Mouse (Mus musculus) heart, embryonic 16.5 days (tissue): ENCODE data around the gene Nlrp6. TPM values are rescaled to one million over a fixed set of nuclear protein-coding genes. Genes with fewer than 3 reads are reported as not detected.
"Not testable (repeated sequence)": the region's sequence is repeated elsewhere in the genome, so short reads cannot be mapped to it uniquely, and the experiment has no call there.

Source experiments
- ATAC-seq: fragments of 200-750 bp; cut with Nextera tagmentation; replicated peaks from 2 replicates; pipeline ENCODE4 v1.8.0; 2017; ENCODE audit warnings: moderate number of reproducible peaks; ENCODE audit not compliant: insufficient read depth, low FRiP score; ENCODE audit errors: extremely low read depth
- H3K27ac ChIP-seq: fragments of 300-500 bp; sonication (generic); 2 replicates; pipeline ENCODE4 v1.5.1; 2014; ENCODE audit warnings: mild to moderate bottlenecking, low read length, control low read depth, moderate library complexity
- H3K27me3 ChIP-seq: fragments of 300-500 bp; sonication (generic); 2 replicates; pipeline ENCODE4 v1.6.1; 2014; ENCODE audit warnings: low read length, mixed read lengths; ENCODE audit not compliant: control insufficient read depth, insufficient read depth
- H3K36me3 ChIP-seq: fragments of 300-500 bp; sonication (generic); 2 replicates; pipeline ENCODE4 v1.6.1; 2014; ENCODE audit not compliant: control insufficient read depth, insufficient read depth
- H3K4me1 ChIP-seq: fragments of 300-500 bp; sonication (generic); 2 replicates; pipeline ENCODE4 v1.6.1; 2014; ENCODE audit warnings: low read length, mixed read lengths; ENCODE audit not compliant: control insufficient read depth, insufficient read depth
- H3K4me2 ChIP-seq: fragments of 300-500 bp; sonication (generic); 2 replicates; pipeline ENCODE4 v1.6.1; 2014; ENCODE audit warnings: low read depth, mild to moderate bottlenecking, control low read depth, low read length
- H3K4me3 ChIP-seq: fragments of 300-500 bp; sonication (generic); 2 replicates; pipeline ENCODE4 v1.5.1; 2014; ENCODE audit warnings: mild to moderate bottlenecking, control low read depth, low read length
- H3K9ac ChIP-seq: fragments of 300-500 bp; sonication (generic); 2 replicates; pipeline ENCODE4 v1.6.1; 2014; ENCODE audit warnings: low read length, control low read depth
- H3K9me3 ChIP-seq: fragments of 300-500 bp; sonication (generic); replicated peaks from 2 replicates; pipeline ENCODE4 v1.6.1; 2016; ENCODE audit warnings: low read length; ENCODE audit not compliant: control insufficient read depth
- WGBS: fragments of 180-500 bp; shearing (Covaris S2); extraction: QIAGEN DNeasy Blood & Tissue Kit; methylation state at CpG from one replicate; pipeline ENCODE4 v1.1.7; 2014; 5-methylcytosine and 5-hydroxymethylcytosine counted together
- polyA plus RNA-seq: library from polyadenylated mRNA; unstranded; fragments of >200 nt; fragmentation: Nextera tagmentation; extraction: Ambion mirVana; gene quantifications from 2 replicates; pipeline ENCODE4 v1.2.1, GENCODE M21; 2015

The Nlrp6 gene
- polyA plus RNA-seq, 1 experiment from 2014 or later, result 1.6 TPM

GRCm38 (mm10) chr7:140956556-140956869 lies 35.8 kb downstream of the Nlrp6 start:
- Histone ChIP-seq H3K4me3 (no peak overlapping the region), H3K9ac (no peak overlapping the region; the same call in 1 of the 2 replicates), H3K4me2 (peak overlapping the region; percentile 82), H3K36me3 (no peaks in the 10 kb centered on the region), H3K4me1 (peaks cover 20% of the 10 kb centered on the region), H3K27ac (peak overlapping the region; percentile 86), H3K27me3 (peaks cover 3% of the 10 kb centered on the region), H3K9me3 (no peaks in the 10 kb centered on the region)
- 40% methylated on average over 6 of the region's 6 CpGs for WGBS
- no peak for ATAC-seq

DNA sequence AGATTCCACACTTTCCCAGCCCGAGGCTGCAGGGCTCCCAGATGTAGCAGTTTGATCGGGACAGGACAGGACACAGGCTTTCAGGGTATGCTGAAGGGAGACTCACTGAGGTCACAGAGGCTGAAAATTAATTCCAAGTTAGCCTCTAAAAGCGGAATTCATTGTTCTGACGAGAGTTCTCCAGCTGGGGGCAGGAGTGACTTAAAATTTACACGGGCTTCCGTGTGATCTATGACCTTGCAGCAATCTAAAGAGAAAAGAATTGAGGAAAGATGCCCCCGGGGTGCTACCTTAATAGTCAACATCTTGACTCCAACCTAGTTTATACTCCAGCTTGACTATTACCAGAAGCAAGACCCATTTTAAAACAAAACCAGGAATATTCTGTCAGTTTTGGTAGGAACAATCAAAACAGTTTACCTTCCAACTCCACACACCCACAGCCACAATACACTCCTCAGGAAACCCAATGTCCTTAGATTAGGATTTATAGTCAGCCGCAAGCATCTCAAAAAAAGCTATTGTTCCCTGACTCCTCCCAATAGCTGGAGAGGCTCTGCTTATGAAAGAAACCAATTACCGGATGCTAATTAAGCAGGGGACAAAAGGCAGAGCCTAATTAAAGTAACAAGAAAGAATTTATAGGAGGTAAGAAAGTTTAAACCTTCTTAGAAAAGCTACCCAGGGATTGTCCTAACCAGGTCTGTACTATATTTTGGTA lies 38.6 kb downstream of the Nlrp6 start:
- Histone ChIP-seq H3K27me3 (peaks cover 3% of the 10 kb centered on the region), H3K36me3 (no peaks in the 10 kb centered on the region), H3K4me3 (no peak overlapping the region), H3K9me3 (no peaks in the 10 kb centered on the region), H3K4me2 (no peak overlapping the region), H3K27ac (no peak overlapping the region), H3K9ac (peak overlapping the region; percentile 29; the same call in 1 of the 2 replicates), H3K4me1 (peaks cover 12% of the 10 kb centered on the region)
- WGBS, result 16% methylated on average over 9 of the region's 9 CpGs
- ATAC-seq, result no peak

DNA sequence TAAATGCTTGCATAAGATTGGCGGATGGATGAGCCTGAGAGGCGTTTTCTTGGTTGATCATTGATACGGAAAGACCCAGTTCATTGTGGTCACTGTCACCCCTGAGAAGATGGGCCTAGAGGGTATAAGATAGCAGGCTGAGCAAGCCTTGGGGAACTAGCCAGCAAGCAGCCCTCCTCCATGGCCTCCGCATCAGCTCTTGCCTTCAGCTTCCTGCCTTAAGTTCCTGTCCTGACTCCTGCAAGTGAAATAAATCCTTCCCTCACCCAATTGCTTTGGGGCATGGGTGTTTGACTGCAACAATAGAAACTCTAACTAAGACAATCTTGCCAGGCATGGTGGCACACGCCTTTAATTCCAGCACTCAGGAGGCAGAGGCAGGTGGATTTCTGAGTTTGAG lies 39.3 kb downstream of the Nlrp6 start:
- Histone ChIP-seq H3K4me2 (no peak overlapping the region), H3K9ac (no peak overlapping the region)
- WGBS, result 76% methylated on average over 5 of the region's 5 CpGs

GRCm38 (mm10) chr7:140961416-140961815 lies 40.7 kb downstream of the Nlrp6 start:
- Histone ChIP-seq H3K36me3 (no peaks in the 10 kb centered on the region), H3K27me3 (peaks cover 3% of the 10 kb centered on the region), H3K4me1 (peaks cover 5% of the 10 kb centered on the region), H3K9ac (no peak overlapping the region), H3K9me3 (no peaks in the 10 kb centered on the region), H3K4me3 (no peak overlapping the region), H3K4me2 (no peak overlapping the region), H3K27ac (no peak overlapping the region)
- ATAC-seq, result no peak
- 77% methylated on average over 2 of the region's 2 CpGs for WGBS

More for the DNA sequence above, 39.3 kb downstream of the Nlrp6 start:
- no peak for ATAC-seq
- H3K4me1 ChIP-seq, result peaks cover 10% of the 10 kb centered on the region
- no peak overlapping the region for H3K4me3 ChIP-seq
- H3K27me3 ChIP-seq, result peaks cover 3% of the 10 kb centered on the region
- H3K36me3 ChIP-seq, result no peaks in the 10 kb centered on the region
- H3K27ac ChIP-seq, result no peak overlapping the region
- no peaks in the 10 kb centered on the region for H3K9me3 ChIP-seq

GRCm38 (mm10) chr7:140962733-140963132 lies 42.0 kb downstream of the Nlrp6 start:
- ATAC-seq, result no peak
- no peak overlapping the region for H3K27ac ChIP-seq
- H3K9ac ChIP-seq, result no peak overlapping the region
- no peak overlapping the region for H3K4me2 ChIP-seq
- H3K4me1 ChIP-seq, result peaks cover 2% of the 10 kb centered on the region; the same call in 1 of the 2 replicates
- WGBS, result 88% methylated on average over 2 of the region's 2 CpGs
- peaks cover 9% of the 10 kb centered on the region for H3K27me3 ChIP-seq
- no peaks in the 10 kb centered on the region for H3K36me3 ChIP-seq
- no peak overlapping the region for H3K4me3 ChIP-seq
- no peaks in the 10 kb centered on the region for H3K9me3 ChIP-seq

GRCm38 (mm10) chr7:140966921-140967320 lies 46.2 kb downstream of the Nlrp6 start, which contains the start of gene Ifitm1:
Gene Ifitm1, plus strand, starts transcription at chr7:140967221.
- WGBS, result 79% methylated on average over 4 of the region's 4 CpGs
- Histone ChIP-seq H3K9me3 (no peaks in the 10 kb centered on the region), H3K4me3 (no peak within 1 kb of the TSS), H3K27ac (no peak within 1 kb of the TSS), H3K9ac (no peak within 1 kb of the TSS), H3K36me3 (no peaks in the 10 kb centered on the region), H3K27me3 (peaks cover 6% of the 10 kb centered on the region), H3K4me2 (no peak within 1 kb of the TSS), H3K4me1 (no peaks in the 10 kb centered on the region)
- ATAC-seq, result no peak

GRCm38 (mm10) chr7:140967862-140968591 lies 47.3 kb downstream of the Nlrp6 start:
- Histone ChIP-seq H3K4me2 (no peak overlapping the region), H3K4me3 (no peak overlapping the region), H3K27me3 (peaks cover 6% of the 10 kb centered on the region), H3K9ac (no peak overlapping the region), H3K27ac (no peak overlapping the region), H3K36me3 (no peaks in the 10 kb centered on the region), H3K9me3 (no peaks in the 10 kb centered on the region), H3K4me1 (no peaks in the 10 kb centered on the region)
- no peak for ATAC-seq
- WGBS, result 14% methylated on average over 14 of the region's 14 CpGs

GRCm38 (mm10) chr7:140968710-140969109 lies 48.0 kb downstream of the Nlrp6 start:
- not testable (repeated sequence) for H3K27me3 ChIP-seq, H3K4me3 ChIP-seq, H3K9me3 ChIP-seq, ATAC-seq, H3K27ac ChIP-seq, H3K9ac ChIP-seq, H3K36me3 ChIP-seq, H3K4me1 ChIP-seq, H3K4me2 ChIP-seq
- 30% methylated on average over 3 of the region's 3 CpGs for WGBS

DNA sequence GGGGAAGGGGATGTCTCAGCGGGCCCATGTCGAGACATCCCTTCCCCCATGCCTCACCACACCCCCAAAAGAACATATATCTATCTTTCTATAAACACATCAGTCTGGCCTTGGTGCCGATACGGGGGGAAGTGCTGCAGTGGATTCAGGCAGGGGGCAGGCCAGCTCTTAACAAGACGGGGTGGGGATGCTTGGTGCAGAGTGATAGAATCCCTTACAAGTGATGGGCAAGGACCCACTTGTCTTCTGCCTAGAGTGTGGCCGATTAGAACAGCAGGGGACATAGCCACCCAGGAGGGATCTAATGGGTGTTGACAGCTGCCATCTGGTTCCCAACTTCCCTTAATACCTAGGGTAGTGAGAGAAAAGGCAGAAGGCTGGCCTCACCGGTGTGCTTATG lies 50.2 kb downstream of the Nlrp6 start:
- H3K27ac ChIP-seq, result peak overlapping the region; percentile 60; the same call in 1 of the 2 replicates
- H3K9me3 ChIP-seq, result no peaks in the 10 kb centered on the region
- H3K27me3 ChIP-seq, result peaks cover 8% of the 10 kb centered on the region
- H3K36me3 ChIP-seq, result no peaks in the 10 kb centered on the region
- peaks cover 8% of the 10 kb centered on the region; the same call in 1 of the 2 replicates for H3K4me1 ChIP-seq
- no peak overlapping the region for H3K4me3 ChIP-seq
- ATAC-seq, result peak; percentile 13; the same call in 1 of the 2 replicates
- WGBS, result 19% methylated on average over 7 of the region's 7 CpGs
- H3K4me2 ChIP-seq, result no peak overlapping the region
- no peak overlapping the region for H3K9ac ChIP-seq
